Mouse (Mus musculus): Measurements from ENCODE around the gene Atp8a2. TPM values are rescaled to one million over a fixed set of nuclear protein-coding genes. Genes with fewer than 3 reads are reported as not detected.

The Atp8a2 gene
- polyA plus RNA-seq, 1 experiment from 2014 or later: 6.1 TPM

DNA sequence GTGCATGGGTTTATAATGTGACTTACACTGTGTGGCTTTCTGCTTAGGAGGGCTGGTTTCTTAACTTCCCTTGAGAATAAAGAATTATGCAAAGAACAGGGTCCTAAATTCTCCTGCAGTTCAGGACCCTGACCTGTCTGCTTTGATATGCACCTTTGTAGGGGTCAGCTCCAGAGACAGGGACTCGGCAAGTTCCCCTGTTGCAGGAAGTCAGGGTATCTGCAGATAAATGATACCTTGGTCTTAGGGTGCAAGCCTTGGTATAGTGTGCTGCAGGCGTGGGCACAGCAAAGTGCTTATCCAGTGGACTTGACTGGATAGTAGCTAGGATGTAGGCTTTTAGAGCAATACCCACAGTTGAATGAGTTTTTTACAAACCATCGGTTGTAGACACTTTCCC lies 552.1 kb downstream of the Atp8a2 start:
- no peak for ATAC-seq (ENCODE audit: insufficient number of reproducible peaks, insufficient read depth, low FRiP score, low TSS enrichment)

GRCm38 (mm10) chr14:59644166-59644565 lies 552.8 kb downstream of the Atp8a2 start:
- no peak overlapping the region for H3K27ac ChIP-seq
- peaks cover 28% of the 10 kb centered on the region for H3K4me1 ChIP-seq
- H3K4me2 ChIP-seq (replicated peaks): no peak overlapping the region
- H3K36me3 ChIP-seq: no peaks in the 10 kb centered on the region
- 84% methylated on average over 1 of the region's 1 CpGs for WGBS
- no peak overlapping the region for H3K9ac ChIP-seq
- no peaks in the 10 kb centered on the region for H3K9me3 ChIP-seq
- H3K4me3 ChIP-seq: no peak overlapping the region
- H3K27me3 ChIP-seq: no peaks in the 10 kb centered on the region
- ATAC-seq (ENCODE audit: insufficient number of reproducible peaks, insufficient read depth, low FRiP score, low TSS enrichment): no peak

More for the DNA sequence above, 552.1 kb downstream of the Atp8a2 start:
- no peak overlapping the region for H3K4me2 ChIP-seq (replicated peaks)
- H3K36me3 ChIP-seq: no peaks in the 10 kb centered on the region
- 74% methylated on average over 3 of the region's 3 CpGs for WGBS
- no peaks in the 10 kb centered on the region for H3K27me3 ChIP-seq
- H3K4me1 ChIP-seq: peaks cover 25% of the 10 kb centered on the region
- no peak overlapping the region for H3K9ac ChIP-seq
- no peak overlapping the region for H3K4me3 ChIP-seq
- no peaks in the 10 kb centered on the region for H3K9me3 ChIP-seq
- no peak overlapping the region for H3K27ac ChIP-seq

- Histone ChIP-seq H3K9me3 (no peaks in the 10 kb centered on the region), H3K4me2 (replicated peaks) (no peak overlapping the region), H3K9ac (no peak overlapping the region), H3K4me1 (peaks cover 30% of the 10 kb centered on the region), H3K36me3 (no peaks in the 10 kb centered on the region), H3K27ac (no peak overlapping the region), H3K27me3 (no peaks in the 10 kb centered on the region), H3K4me3 (no peak overlapping the region)
- no peak for ATAC-seq (ENCODE audit: insufficient number of reproducible peaks, insufficient read depth, low FRiP score, low TSS enrichment)
- WGBS: 49% methylated on average over 12 of the region's 12 CpGs
Measured at GRCm38 (mm10) chr14:59643582-59643981, 553.4 kb downstream of the Atp8a2 start.

GRCm38 (mm10) chr14:59641856-59642255 lies 555.1 kb downstream of the Atp8a2 start:
- 0 out of 2 replicates have a peak, but pooled peaks have one; percentile 42 for ATAC-seq (ENCODE audit: insufficient number of reproducible peaks, insufficient read depth, low FRiP score, low TSS enrichment)
- no peak overlapping the region for H3K4me3 ChIP-seq
- no peaks in the 10 kb centered on the region for H3K9me3 ChIP-seq
- WGBS: 31% methylated on average over 5 of the region's 5 CpGs
- H3K4me1 ChIP-seq: peaks cover 20% of the 10 kb centered on the region
- H3K27me3 ChIP-seq: no peaks in the 10 kb centered on the region
- H3K27ac ChIP-seq: no peak overlapping the region
- no peaks in the 10 kb centered on the region for H3K36me3 ChIP-seq
- H3K9ac ChIP-seq: no peak overlapping the region
- H3K4me2 ChIP-seq (replicated peaks): no peak overlapping the region

DNA sequence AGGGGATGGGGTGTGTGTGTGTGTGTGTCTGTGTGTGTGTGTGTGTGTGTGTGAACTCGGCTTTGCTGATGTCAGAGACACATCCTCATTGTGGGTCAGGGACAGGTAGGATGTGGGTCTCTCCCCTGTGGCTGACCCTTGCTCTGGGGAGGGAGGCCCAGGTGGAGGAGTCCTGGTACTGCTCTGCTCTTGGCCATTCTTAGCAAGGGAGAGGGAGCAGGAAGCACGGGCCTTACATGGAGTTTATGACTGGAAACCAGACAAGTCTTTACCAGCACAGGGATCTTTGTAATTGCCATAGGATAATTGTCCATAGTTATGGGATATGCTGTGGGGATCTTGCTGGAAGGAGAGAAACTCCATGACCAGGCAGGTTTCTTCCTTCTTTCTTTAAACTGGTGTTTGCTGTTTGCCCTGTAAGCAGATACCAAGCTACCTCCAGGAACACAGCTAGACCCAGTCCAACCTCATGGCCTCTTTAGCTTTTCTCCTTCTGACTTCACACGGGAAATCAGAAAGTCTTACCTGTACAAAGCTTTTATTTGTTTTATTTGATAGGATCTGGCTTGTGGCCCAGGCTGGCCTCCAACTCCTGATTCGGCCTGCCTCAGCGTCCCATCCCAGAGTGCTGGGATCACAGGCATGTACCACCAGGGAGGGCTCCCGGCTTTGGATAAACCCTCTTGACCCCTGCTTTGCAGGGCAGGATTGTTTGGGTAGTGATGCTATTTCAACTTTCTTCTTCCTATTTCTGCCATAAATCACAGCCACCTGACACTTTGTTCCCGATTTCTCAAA lies 557.9 kb downstream of the Atp8a2 start:
- ATAC-seq (ENCODE audit: insufficient number of reproducible peaks, insufficient read depth, low FRiP score, low TSS enrichment): no peak
- Histone ChIP-seq H3K36me3 (no peaks in the 10 kb centered on the region), H3K9ac (no peak overlapping the region), H3K4me3 (no peak overlapping the region), H3K9me3 (no peaks in the 10 kb centered on the region), H3K27ac (no peak overlapping the region), H3K4me2 (replicated peaks) (no peak overlapping the region), H3K4me1 (peaks cover 15% of the 10 kb centered on the region), H3K27me3 (no peaks in the 10 kb centered on the region)
- WGBS: 34% methylated on average over 7 of the region's 7 CpGs

DNA sequence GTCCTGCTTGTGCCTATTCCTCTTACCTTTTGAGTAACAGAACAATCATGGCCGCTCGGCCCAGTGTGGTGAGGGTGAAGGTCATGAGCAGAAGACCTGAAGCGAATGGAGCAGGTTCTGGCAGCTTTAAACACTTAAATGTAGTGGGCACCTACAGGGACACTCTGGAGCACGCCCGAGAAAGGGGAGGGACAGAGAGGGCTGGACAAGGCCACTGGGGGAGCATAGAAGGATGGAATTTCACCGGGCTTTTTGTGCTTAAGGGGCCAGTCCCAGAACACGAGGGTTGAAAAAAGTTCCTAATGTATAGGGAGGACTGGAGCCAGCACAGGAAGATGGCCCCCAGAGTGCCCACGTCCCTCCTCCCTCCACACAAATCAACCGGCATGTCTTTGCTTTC lies 563.0 kb downstream of the Atp8a2 start:
- Histone ChIP-seq H3K4me3 (no peak overlapping the region), H3K9me3 (no peaks in the 10 kb centered on the region), H3K36me3 (peaks cover 9% of the 10 kb centered on the region), H3K27ac (no peak overlapping the region), H3K27me3 (peaks cover 2% of the 10 kb centered on the region; the same call in 1 of the 2 replicates), H3K9ac (no peak overlapping the region), H3K4me1 (0 out of 2 replicates have a peak, but pooled peaks cover 9% of the 10 kb centered on the region), H3K4me2 (replicated peaks) (no peak overlapping the region)
- 69% methylated on average over 9 of the region's 9 CpGs for WGBS
- no peak for ATAC-seq (ENCODE audit: insufficient number of reproducible peaks, insufficient read depth, low FRiP score, low TSS enrichment)

DNA sequence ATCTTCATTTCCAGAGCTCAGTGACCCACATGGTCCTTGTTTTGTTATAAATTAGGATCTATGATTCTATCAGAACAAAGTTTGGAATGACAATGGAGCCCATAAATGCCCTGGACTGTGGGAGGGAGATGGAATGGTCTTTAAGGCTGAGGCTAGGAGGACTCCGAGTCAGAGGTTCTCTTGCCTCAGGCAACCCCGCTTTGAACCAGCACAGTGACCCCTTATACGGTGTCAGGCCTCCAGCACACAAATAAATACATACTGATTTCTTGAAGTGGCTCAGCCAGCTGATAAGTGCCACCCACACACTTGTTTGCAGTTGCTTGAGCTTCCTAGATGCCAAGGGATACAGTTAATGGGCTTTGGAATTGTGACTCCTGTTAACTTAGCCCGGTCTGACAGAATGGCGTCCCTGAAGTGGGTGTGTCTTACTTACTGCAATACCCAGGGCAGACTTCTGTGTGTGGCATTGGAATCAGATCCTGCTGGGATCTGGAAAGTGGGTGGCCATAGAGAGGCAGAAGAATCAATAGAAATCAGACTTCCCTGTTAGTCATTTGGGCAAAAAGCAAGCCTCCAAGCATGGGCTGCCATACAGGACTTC lies 563.6 kb downstream of the Atp8a2 start:
- no peak overlapping the region for H3K27ac ChIP-seq
- no peak for ATAC-seq (ENCODE audit: insufficient number of reproducible peaks, insufficient read depth, low FRiP score, low TSS enrichment)
- no peak overlapping the region for H3K4me3 ChIP-seq
- H3K4me1 ChIP-seq: 0 out of 2 replicates have a peak, but pooled peaks cover 6% of the 10 kb centered on the region
- WGBS: 64% methylated on average over 5 of the region's 5 CpGs
- no peak overlapping the region for H3K9ac ChIP-seq
- H3K36me3 ChIP-seq: peaks cover 9% of the 10 kb centered on the region
- H3K4me2 ChIP-seq (replicated peaks): no peak overlapping the region
- H3K27me3 ChIP-seq: peaks cover 2% of the 10 kb centered on the region; the same call in 1 of the 2 replicates
- no peaks in the 10 kb centered on the region for H3K9me3 ChIP-seq

DNA sequence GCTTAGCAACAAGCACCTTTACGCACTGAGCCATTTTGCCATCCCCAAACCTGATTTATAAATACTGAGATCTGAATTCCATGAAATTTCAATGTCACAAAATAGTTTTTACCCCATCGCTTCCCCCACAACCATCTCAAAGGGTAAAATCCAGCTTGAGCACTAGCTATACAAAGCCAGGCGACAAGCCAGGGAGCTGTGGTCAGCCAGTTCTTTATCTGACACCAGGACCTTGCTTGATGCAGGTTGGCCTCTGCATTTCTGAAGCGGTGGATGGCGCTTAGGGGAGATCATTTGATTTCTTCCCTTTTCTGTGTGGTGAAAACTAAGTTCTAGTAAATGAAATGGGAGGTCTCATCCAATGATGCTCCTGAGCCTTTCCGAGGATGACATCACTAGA lies 564.9 kb downstream of the Atp8a2 start:
- H3K9me3 ChIP-seq: no peaks in the 10 kb centered on the region
- H3K36me3 ChIP-seq: peaks cover 9% of the 10 kb centered on the region
- H3K27ac ChIP-seq: no peak overlapping the region
- WGBS: 89% methylated on average over 6 of the region's 6 CpGs
- peaks cover 13% of the 10 kb centered on the region for H3K27me3 ChIP-seq
- no peak overlapping the region for H3K4me3 ChIP-seq
- H3K4me1 ChIP-seq: peaks cover 17% of the 10 kb centered on the region
- no peak for ATAC-seq (ENCODE audit: insufficient number of reproducible peaks, insufficient read depth, low FRiP score, low TSS enrichment)
- H3K4me2 ChIP-seq (replicated peaks): no peak overlapping the region
- no peak overlapping the region for H3K9ac ChIP-seq

DNA sequence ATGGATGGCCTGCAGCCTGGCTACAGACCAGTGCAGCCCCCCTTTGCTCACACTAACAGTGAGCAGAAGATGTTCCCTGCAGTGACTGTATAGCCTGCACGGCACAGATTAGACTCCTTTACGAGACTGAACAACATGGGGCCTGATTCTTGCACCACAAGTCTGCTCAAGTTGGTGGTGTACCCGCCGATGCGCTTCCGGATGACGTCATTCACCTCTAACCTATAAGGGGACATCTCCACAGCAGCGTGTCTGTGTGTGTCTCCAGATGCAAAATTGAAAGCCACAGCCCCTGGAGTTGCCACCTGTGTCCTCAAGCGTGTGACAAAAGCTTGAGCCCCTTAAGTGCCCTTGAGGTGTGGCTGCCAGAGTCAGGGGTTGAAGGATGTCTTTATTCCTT lies 566.9 kb downstream of the Atp8a2 start:
- Histone ChIP-seq H3K27me3 (peaks cover 23% of the 10 kb centered on the region), H3K36me3 (peaks cover 9% of the 10 kb centered on the region), H3K4me3 (no peak overlapping the region), H3K4me1 (peaks cover 24% of the 10 kb centered on the region), H3K27ac (no peak overlapping the region), H3K4me2 (replicated peaks) (no peak overlapping the region), H3K9ac (no peak overlapping the region), H3K9me3 (no peaks in the 10 kb centered on the region)
- ATAC-seq (ENCODE audit: insufficient number of reproducible peaks, insufficient read depth, low FRiP score, low TSS enrichment): no peak
- 91% methylated on average over 9 of the region's 9 CpGs for WGBS

GRCm38 (mm10) chr14:59629308-59629707 lies 567.7 kb downstream of the Atp8a2 start:
- no peak overlapping the region for H3K4me2 ChIP-seq (replicated peaks)
- no peak for ATAC-seq (ENCODE audit: insufficient number of reproducible peaks, insufficient read depth, low FRiP score, low TSS enrichment)
- H3K27ac ChIP-seq: no peak overlapping the region
- no peaks in the 10 kb centered on the region for H3K9me3 ChIP-seq
- no peak overlapping the region for H3K4me3 ChIP-seq
- H3K27me3 ChIP-seq: peaks cover 23% of the 10 kb centered on the region
- peaks cover 9% of the 10 kb centered on the region for H3K36me3 ChIP-seq
- H3K4me1 ChIP-seq: peaks cover 24% of the 10 kb centered on the region
- no peak overlapping the region for H3K9ac ChIP-seq
- 88% methylated on average over 15 of the region's 15 CpGs for WGBS

DNA sequence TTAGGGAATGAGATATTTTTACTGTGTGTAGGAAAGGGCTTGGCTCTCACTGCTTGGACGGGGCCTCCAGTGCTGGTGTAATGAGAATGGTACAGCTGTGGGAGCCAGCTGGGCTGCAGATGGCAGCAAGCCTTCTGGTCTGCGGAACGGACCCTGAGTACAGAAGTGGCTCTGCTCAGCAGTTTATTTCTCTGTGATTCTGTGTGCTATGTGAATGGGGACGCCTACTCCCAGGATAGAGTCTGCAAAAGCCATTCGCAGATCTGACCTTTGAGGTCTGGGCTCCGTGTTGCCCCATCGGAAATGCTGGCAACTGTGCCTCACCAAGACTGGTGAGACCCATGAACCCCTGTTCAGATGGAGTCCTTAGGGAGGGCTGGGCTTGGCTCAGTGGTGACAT lies 569.2 kb downstream of the Atp8a2 start:
- H3K9me3 ChIP-seq: no peaks in the 10 kb centered on the region
- peak overlapping the region; percentile 67 for H3K4me3 ChIP-seq
- peak overlapping the region; percentile 85 for H3K9ac ChIP-seq
- peaks cover 24% of the 10 kb centered on the region for H3K4me1 ChIP-seq
- peaks cover 9% of the 10 kb centered on the region for H3K36me3 ChIP-seq
- 0 out of 2 replicates have a peak overlapping the region, but pooled peaks have one; percentile 11 for H3K27ac ChIP-seq
- H3K27me3 ChIP-seq: peaks cover 23% of the 10 kb centered on the region
- peak overlapping the region; percentile 85 for H3K4me2 ChIP-seq (replicated peaks)
- peak; percentile 44; the same call in 1 of the 2 replicates for ATAC-seq (ENCODE audit: insufficient number of reproducible peaks, insufficient read depth, low FRiP score, low TSS enrichment)
- WGBS: 23% methylated on average over 7 of the region's 7 CpGs

- peak overlapping the region; percentile 85 for H3K4me2 ChIP-seq (replicated peaks)
- H3K4me1 ChIP-seq: peaks cover 24% of the 10 kb centered on the region
- peaks cover 9% of the 10 kb centered on the region for H3K36me3 ChIP-seq
- no peak for ATAC-seq (ENCODE audit: insufficient number of reproducible peaks, insufficient read depth, low FRiP score, low TSS enrichment)
- H3K4me3 ChIP-seq: peak overlapping the region; percentile 67
- H3K27ac ChIP-seq: peak overlapping the region; percentile 75
- WGBS: 13% methylated on average over 9 of the region's 9 CpGs
- H3K27me3 ChIP-seq: peaks cover 23% of the 10 kb centered on the region
- no peaks in the 10 kb centered on the region for H3K9me3 ChIP-seq
- peak overlapping the region; percentile 85 for H3K9ac ChIP-seq
Measured at GRCm38 (mm10) chr14:59627142-59627680, 569.8 kb downstream of the Atp8a2 start.

All from embryonic facial prominence, embryonic 12.5 days (tissue).